Mouse (Mus musculus) CH12.LX (cell line): ENCODE measurements around the gene Tbc1d10a.

ENCODE experiments used
- CTCF ChIP-seq, 2 experiments: IDR thresholded peaks in 1 of 2; conservative IDR thresholded peaks in 1 of 2; 2 replicates each; pipeline ENCODE4 v1.5.1; 2011 to 2012; ENCODE audit warnings: low read depth in 2 of 2, low read length in 2 of 2, improper control_type of control experiment in 1 of 2, inconsistent platforms in 1 of 2, mild to moderate bottlenecking in 1 of 2, moderate library complexity in 1 of 2
- EP300 ChIP-seq: IDR thresholded peaks from 2 replicates; pipeline ENCODE4 v1.6.1; 2011; ENCODE audit warnings: low read length, improper control_type of control experiment
- KAT2A ChIP-seq: IDR thresholded peaks from 2 replicates; pipeline ENCODE4 v1.6.1; 2012; ENCODE audit warnings: low read length, improper control_type of control experiment, inconsistent platforms; ENCODE audit not compliant: insufficient replicate concordance
- MAFK ChIP-seq: IDR thresholded peaks from 2 replicates; pipeline ENCODE4 v1.6.1; 2011; ENCODE audit warnings: low read length, improper control_type of control experiment; ENCODE audit not compliant: insufficient replicate concordance
- MAZ ChIP-seq: IDR thresholded peaks from 2 replicates; pipeline ENCODE4 v1.6.1; 2012; ENCODE audit warnings: low read depth, mild to moderate bottlenecking, inconsistent platforms, low read length, improper control_type of control experiment, moderate library complexity
- MXI1 ChIP-seq: IDR thresholded peaks from 2 replicates; pipeline ENCODE4 v1.6.1; 2011; ENCODE audit warnings: mild to moderate bottlenecking, low read depth, low read length, improper control_type of control experiment
- NRF1 ChIP-seq: IDR thresholded peaks from 2 replicates; pipeline ENCODE4 v1.6.1; 2014; ENCODE audit warnings: low read depth, mild to moderate bottlenecking, inconsistent platforms, low read length, improper control_type of control experiment, moderate library complexity
- POLR2A ChIP-seq: IDR thresholded peaks from 2 replicates; pipeline ENCODE4 v1.6.1; 2011; ENCODE audit warnings: low read depth, mild to moderate bottlenecking, improper control_type of control experiment, low read length
- POLR2AphosphoS2 ChIP-seq: IDR thresholded peaks from 2 replicates; pipeline ENCODE4 v1.6.1; 2011; ENCODE audit warnings: low read depth, low read length, improper control_type of control experiment
- UBTF ChIP-seq: IDR thresholded peaks from 2 replicates; pipeline ENCODE4 v1.6.1; 2012; ENCODE audit warnings: low read depth, mild to moderate bottlenecking, inconsistent platforms, low read length, improper control_type of control experiment, moderate library complexity
- USF1 ChIP-seq: IDR thresholded peaks from 2 replicates; pipeline ENCODE4 v1.6.1; 2014; ENCODE audit warnings: low read depth, mild to moderate bottlenecking, inconsistent platforms, low read length, improper control_type of control experiment

GRCm38 (mm10) chr11:4251376-4251775 lies 64.8 kb downstream of the Tbc1d10a start:
- TF ChIP-seq POLR2A = no peak
- no peak for TF ChIP-seq CTCF (conservative IDR thresholded peaks at IDR 0.05 in 1 of 2, IDR thresholded peaks at IDR 0.05 in 1 of 2; ENCODE audit: low read depth in 2 of 2, low read length in 2 of 2)
- no peak for TF ChIP-seq UBTF
- no peak for TF ChIP-seq MXI1
- TF ChIP-seq MAFK = no peak
- TF ChIP-seq EP300 = no peak
- TF ChIP-seq POLR2AphosphoS2 = no peak
- no peak for TF ChIP-seq NRF1
- no peak for TF ChIP-seq USF1
- no peak for TF ChIP-seq KAT2A
- no peak for TF ChIP-seq MAZ
